Mouse (Mus musculus) bone marrow, adult 2 months (tissue): ENCODE measurements around the gene Katnb1. TPM values are rescaled to one million over a fixed set of nuclear protein-coding genes. Genes with fewer than 3 reads are reported as not detected.

Source experiments
- H3K27ac ChIP-seq: fragments of 200-500 bp; 2 replicates; pipeline ENCODE4 v1.5.1; 2012; ENCODE audit warnings: low read depth, mild to moderate bottlenecking, control low read depth, inconsistent platforms, low read length; ENCODE audit not compliant: control insufficient read depth, poor library complexity, insufficient read depth
- H3K4me1 ChIP-seq: fragments of 200-500 bp; 2 replicates; pipeline ENCODE4 v1.6.1; 2011; ENCODE audit warnings: low read length; ENCODE audit not compliant: control insufficient read depth, insufficient read depth
- H3K4me3 ChIP-seq: fragments of 200-500 bp; replicated peaks from 2 replicates; pipeline ENCODE3; 2011; ENCODE audit warnings: mild to moderate bottlenecking, low read depth, low read length, control low read depth; ENCODE audit not compliant: control insufficient read depth
- CTCF ChIP-seq: fragments of 200-500 bp; IDR thresholded peaks from 2 replicates; pipeline ENCODE4 v1.5.1; 2011; ENCODE audit warnings: low read length, control low read depth; ENCODE audit not compliant: control insufficient read depth, insufficient read depth
- POLR2A ChIP-seq: fragments of 200-500 bp; IDR thresholded peaks from 2 replicates; pipeline ENCODE4 v1.6.1; 2011; ENCODE audit warnings: low read depth, mild to moderate bottlenecking, control low read depth, low read length, borderline replicate concordance; ENCODE audit not compliant: control insufficient read depth
- WGBS: fragments of 180-500 bp; shearing (Covaris S2); methylation state at CpG from one replicate; pipeline ENCODE4 v1.1.7; 2018; 5-methylcytosine and 5-hydroxymethylcytosine counted together
- polyA plus RNA-seq: library from polyadenylated mRNA; stranded (reverse); fragments of >200 nt; gene quantifications from 2 replicates; pipeline ENCODE4 v1.2.4, GENCODE M21; 2011; ENCODE audit warnings: low replicate concordance; ENCODE audit not compliant: missing spikeins, insufficient read depth, insufficient read length

The Katnb1 gene
- polyA plus RNA-seq, 1 experiment = 21.7 TPM

DNA sequence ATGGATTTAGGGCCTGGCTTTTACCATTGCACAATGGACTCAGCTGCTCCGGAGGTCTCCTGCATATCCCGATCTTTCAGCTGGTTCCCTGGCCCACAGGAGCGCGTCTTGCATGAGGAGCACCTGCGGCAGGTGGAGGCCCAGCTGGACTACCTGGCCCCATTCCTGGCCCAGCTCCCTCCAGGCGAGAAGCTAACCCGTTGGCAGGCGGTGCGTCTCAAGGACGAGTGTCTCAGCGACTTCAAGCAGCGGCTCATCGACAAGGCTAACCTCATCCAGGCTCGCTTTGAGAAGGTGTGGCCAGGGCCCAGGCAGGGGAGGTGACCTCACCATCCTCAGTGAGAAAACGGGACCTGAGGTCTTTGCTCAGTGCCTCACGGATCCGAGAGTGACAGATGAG, 4.8 kb upstream of the Katnb1 start:
- WGBS = 85% methylated on average over 17 of the region's 17 CpGs
- TF ChIP-seq POLR2A (no peak), CTCF (no peak)
- Histone ChIP-seq H3K27ac (no peak overlapping the region), H3K4me3 (no peak overlapping the region), H3K4me1 (no peaks in the 10 kb centered on the region)

- 76% methylated on average over 3 of the region's 3 CpGs for WGBS
- TF ChIP-seq POLR2A = no peak
- no peak for TF ChIP-seq CTCF
- Histone ChIP-seq H3K27ac (no peak overlapping the region), H3K4me3 (no peak overlapping the region), H3K4me1 (peaks cover 1% of the 10 kb centered on the region; the same call in 1 of the 2 replicates)
Observed at GRCm38 (mm10) chr8:95078055-95078454, 2.9 kb upstream of the Katnb1 start.

- TF ChIP-seq POLR2A (no peak), CTCF (no peak)
- 83% methylated on average over 4 of the region's 4 CpGs for WGBS
- H3K4me3 ChIP-seq = no peak overlapping the region
- no peak overlapping the region for H3K27ac ChIP-seq
- peaks cover 1% of the 10 kb centered on the region; the same call in 1 of the 2 replicates for H3K4me1 ChIP-seq
Observed at GRCm38 (mm10) chr8:95079305-95079704, 1.7 kb upstream of the Katnb1 start.

DNA sequence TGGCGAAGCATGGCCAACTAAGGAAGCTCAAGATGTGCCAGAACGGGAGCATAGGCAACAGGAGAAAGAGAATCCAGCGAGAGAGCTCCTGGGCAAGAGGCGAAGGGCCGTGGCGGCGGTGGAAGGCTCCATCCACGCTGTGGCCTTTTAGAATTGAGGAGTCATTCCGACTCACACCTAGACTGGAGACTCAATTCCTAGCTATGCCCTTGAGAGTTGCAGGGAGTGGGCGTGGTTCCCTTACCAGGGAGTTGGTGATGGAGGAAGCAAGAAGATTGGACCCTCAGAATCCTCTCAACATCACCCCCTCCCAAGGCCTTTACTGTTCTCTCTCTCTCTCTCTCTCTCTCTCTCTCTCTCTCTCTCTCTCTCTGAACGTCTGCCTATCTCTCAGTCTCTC, 664 bp downstream of the Katnb1 start:
- Histone ChIP-seq H3K4me1 (peaks cover 1% of the 10 kb centered on the region; the same call in 1 of the 2 replicates), H3K27ac (no peak overlapping the region)
- TF ChIP-seq CTCF (no peak), POLR2A (no peak)

DNA sequence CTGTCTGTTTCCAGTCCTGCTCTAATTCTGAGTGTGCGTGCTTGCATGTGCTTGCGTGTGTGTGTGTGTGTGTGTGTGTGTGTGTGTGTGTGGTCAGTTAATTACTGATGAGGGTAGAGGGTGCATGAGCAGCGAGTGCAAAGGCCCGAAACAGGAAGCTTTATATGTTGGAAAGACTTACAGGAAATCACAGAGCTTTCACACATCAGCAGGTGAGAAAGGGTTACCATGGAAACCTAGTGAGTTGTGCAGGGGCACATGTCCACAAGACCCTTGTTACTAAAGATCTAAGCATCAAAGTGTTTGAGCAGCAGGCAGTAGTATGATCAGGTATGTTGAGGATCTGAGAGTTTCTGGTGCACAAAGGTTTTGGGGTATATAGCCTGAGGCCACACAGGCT, 3.3 kb downstream of the Katnb1 start:
- TF ChIP-seq POLR2A (no peak), CTCF (no peak)
- WGBS = 68% methylated on average over 4 of the region's 4 CpGs
- Histone ChIP-seq H3K27ac (no peak overlapping the region), H3K4me3 (no peak overlapping the region), H3K4me1 (peaks cover 1% of the 10 kb centered on the region; the same call in 1 of the 2 replicates)

More for the DNA sequence above, 664 bp downstream of the Katnb1 start:
- WGBS = 4% methylated on average over 11 of the region's 11 CpGs
- H3K4me3 ChIP-seq = peak overlapping the region; percentile 87

DNA sequence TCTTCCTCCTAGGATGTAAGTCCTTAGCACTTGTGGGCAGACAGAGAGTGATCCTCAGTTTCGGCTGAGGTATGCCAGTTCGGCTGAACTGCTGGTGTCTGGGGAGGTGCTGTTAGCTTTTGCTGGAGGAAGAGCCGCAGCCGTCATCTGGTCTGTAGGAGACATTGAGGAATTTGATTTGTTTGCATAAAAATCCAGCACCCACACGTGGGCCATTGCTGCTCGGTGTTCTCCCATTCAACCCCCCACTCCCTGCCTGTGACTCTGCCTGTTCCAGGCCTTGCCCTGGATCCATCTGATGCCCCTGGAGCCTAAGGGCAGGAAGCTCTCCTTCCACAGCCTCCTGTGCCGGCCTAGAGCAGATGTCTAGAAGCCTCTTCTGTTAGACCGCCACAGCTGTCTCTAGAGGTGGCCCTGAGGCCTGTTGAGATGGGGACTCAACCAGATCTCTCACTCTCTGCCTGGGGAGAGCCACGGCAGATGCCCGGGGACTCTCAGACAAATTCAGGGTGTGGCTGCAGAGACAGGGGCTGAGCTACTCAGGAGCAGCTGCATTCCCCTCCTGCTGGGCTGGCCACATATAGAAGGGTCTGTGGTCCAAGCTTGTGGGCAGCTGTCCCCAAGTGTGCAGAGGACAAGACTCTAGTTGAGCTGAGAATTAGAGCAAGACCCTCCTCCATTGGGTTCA, 3.9 kb downstream of the Katnb1 start:
- TF ChIP-seq CTCF (no peak), POLR2A (no peak)
- Histone ChIP-seq H3K4me3 (no peak overlapping the region), H3K4me1 (peaks cover 1% of the 10 kb centered on the region; the same call in 1 of the 2 replicates), H3K27ac (no peak overlapping the region)
- WGBS = 87% methylated on average over 10 of the region's 10 CpGs

DNA sequence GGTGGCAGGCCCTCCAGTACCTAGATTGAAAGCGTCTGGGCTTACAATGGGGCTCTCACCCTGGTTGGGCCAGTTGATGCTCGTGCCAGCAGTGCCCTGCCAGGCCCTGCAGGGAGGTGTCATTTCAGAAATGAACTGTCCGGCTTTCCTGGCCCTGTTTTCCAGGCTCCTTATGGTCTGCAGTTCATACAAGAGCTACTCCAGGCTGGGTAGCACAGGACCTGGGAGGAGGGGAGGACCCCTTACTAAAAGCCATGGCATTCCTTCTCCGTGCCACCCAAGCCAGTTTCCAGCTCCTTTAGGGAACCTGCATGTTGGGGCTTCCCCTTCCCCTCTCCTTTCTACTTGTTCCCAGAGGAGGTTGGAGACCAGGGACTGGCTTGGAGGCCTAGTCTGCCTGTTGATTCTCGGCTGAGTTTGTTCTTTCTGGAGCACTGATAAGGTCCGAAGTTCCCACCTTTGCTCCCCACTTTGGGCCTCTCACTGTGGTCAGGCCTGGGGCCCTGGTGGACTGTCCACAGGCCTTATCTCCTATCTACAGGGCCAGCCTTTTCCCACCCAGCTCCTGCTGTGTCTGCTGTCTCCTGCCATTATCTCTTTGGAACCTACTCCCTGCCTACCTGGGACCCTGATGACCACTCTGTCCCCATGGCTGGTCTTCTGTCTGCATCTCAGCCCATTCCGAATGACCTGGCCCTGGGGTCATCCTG, 4.6 kb downstream of the Katnb1 start:
- WGBS = 80% methylated on average over 7 of the region's 7 CpGs
- H3K4me1 ChIP-seq = peaks cover 1% of the 10 kb centered on the region; the same call in 1 of the 2 replicates
- H3K4me3 ChIP-seq = no peak overlapping the region
- H3K27ac ChIP-seq = no peak overlapping the region
- no peak for TF ChIP-seq POLR2A
- no peak for TF ChIP-seq CTCF

- Histone ChIP-seq H3K4me1 (no peaks in the 10 kb centered on the region), H3K4me3 (no peak overlapping the region), H3K27ac (no peak overlapping the region)
- no peak for TF ChIP-seq POLR2A
- no peak for TF ChIP-seq CTCF
- 77% methylated on average over 4 of the region's 4 CpGs for WGBS
Observed at GRCm38 (mm10) chr8:95093574-95093973, 12.6 kb downstream of the Katnb1 start.

DNA sequence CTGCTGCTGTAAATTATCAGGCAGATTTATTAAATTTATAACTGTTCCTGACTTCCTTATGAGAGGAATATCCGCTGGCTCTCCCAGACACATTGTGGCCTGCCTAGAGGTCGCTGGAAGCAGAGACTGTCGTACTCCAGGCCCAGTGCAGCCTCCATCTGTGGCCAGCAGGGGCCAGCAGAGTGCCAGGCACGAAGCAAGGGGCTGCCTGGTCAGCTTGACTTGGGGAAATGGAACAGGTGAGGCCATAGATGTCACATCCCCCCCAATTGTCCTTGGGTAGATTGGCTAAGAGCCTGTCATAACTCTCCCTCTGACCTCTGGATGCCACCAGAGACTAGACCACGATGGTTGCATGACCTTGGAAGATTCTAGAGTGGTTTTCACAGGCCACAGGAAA, 18.0 kb downstream of the Katnb1 start:
- 25% methylated on average over 5 of the region's 5 CpGs for WGBS
- no peak for TF ChIP-seq POLR2A
- TF ChIP-seq CTCF = peak; percentile 87
- Histone ChIP-seq H3K4me1 (no peaks in the 10 kb centered on the region), H3K4me3 (no peak overlapping the region), H3K27ac (no peak overlapping the region)
